Mouse (Mus musculus): Measurements from ENCODE around the gene Cdk5rap1. TPM values are rescaled to one million over a fixed set of nuclear protein-coding genes. Genes with fewer than 3 reads are reported as not detected.

Cdk5rap1 gene
- 0.35 and 0.51 TPM in 2 replicates for polyA plus RNA-seq (2012)

GRCm38 (mm10) chr2:154372842-154373500, at the start of gene Cdk5rap1:
Cdk5rap1 (minus strand) TSS chr2:154373010.

GRCm38 (mm10) chr2:154407643-154408445, 35.0 kb upstream of the Cdk5rap1 start, which contains the start of gene Snta1:
Snta1 (minus strand) TSS chr2:154408099.

GRCm38 (mm10) chr2:154306927-154307326, 65.9 kb downstream of the Cdk5rap1 start, which contains the start of gene Bpifb9b:
Bpifb9b (plus strand) TSS chr2:154307227.

Other genes starting within 250 kb of the Cdk5rap1 start
- gene Bpifa3, start 242.7 kb downstream of the Cdk5rap1 start, polyA plus RNA-seq (2012): not detected in 2 replicates
- gene Bpifa1, start 230.1 kb downstream of the Cdk5rap1 start, polyA plus RNA-seq (2012): not detected in 2 replicates
- not detected in 2 replicates for gene Bpifa5, start 210.4 kb downstream of the Cdk5rap1 start, polyA plus RNA-seq (2012)
- gene Bpifb1, start 182.2 kb downstream of the Cdk5rap1 start, polyA plus RNA-seq (2012): not detected in 2 replicates
- gene Bpifb5, start 149.3 kb downstream of the Cdk5rap1 start, polyA plus RNA-seq (2012): 0.13 and 0.18 TPM in 2 replicates
- not detected in 2 replicates for gene Bpifb9a, start 115.2 kb downstream of the Cdk5rap1 start, polyA plus RNA-seq (2012)
- gene Bpifb9b, start 65.8 kb downstream of the Cdk5rap1 start, polyA plus RNA-seq (2012): not detected in 2 replicates
- gene Snta1, start 35.1 kb upstream of the Cdk5rap1 start, polyA plus RNA-seq (2012): 0.61 and 0.64 TPM in 2 replicates
- 6.4 and 9.7 TPM in 2 replicates for gene Cbfa2t2, start 63.5 kb upstream of the Cdk5rap1 start, polyA plus RNA-seq (2012)
- gene 1700003F12Rik, start 174.1 kb upstream of the Cdk5rap1 start, polyA plus RNA-seq (2012): 0.14 and 1.5 TPM in 2 replicates
- gene Actl10, start 178.8 kb upstream of the Cdk5rap1 start, polyA plus RNA-seq (2012): 0.05 and 0.34 TPM in 2 replicates
- gene Necab3, start 185.9 kb upstream of the Cdk5rap1 start, polyA plus RNA-seq (2012): 1.4 and 2.2 TPM in 2 replicates
- 86.2 and 96.3 TPM in 2 replicates for gene E2f1, start 196.9 kb upstream of the Cdk5rap1 start, polyA plus RNA-seq (2012)
- 3.8 and 4.1 TPM in 2 replicates for gene Pxmp4, start 230.7 kb upstream of the Cdk5rap1 start, polyA plus RNA-seq (2012)
- gene Zfp341, start 240.3 kb upstream of the Cdk5rap1 start, polyA plus RNA-seq (2012): 7.1 and 8.1 TPM in 2 replicates
- gene 4930519P11Rik, start 240.4 kb upstream of the Cdk5rap1 start, polyA plus RNA-seq (2012): 1.7 and 2.9 TPM in 2 replicates

Data from megakaryocyte-erythroid progenitor cell, adult 5 weeks (primary cell).